Mouse (Mus musculus): Measurements from ENCODE around the gene Vmn1r71.
"Not testable (repeated sequence)": the region's sequence is repeated elsewhere in the genome, so short reads cannot be mapped to it uniquely, and the experiment has no call there.

Gene Vmn1r71

GRCm38 (mm10) chr7:10754264-10754663 is at the start of gene Vmn1r71:
Gene Vmn1r71, minus strand, starts transcription at chr7:10754364.
- DNase-seq (ENCODE audit: low spot score) = no peak

- DNase-seq (ENCODE audit: low spot score) = not testable (repeated sequence)
These were observed 3.4 kb upstream of the Vmn1r71 start for GRCm38 (mm10) chr7:10757551-10757950.

Data from testis, postnatal 10 days (tissue).